Mouse (Mus musculus) C2C12 (cell line): ENCODE data around the gene Hipk3. TPM values are rescaled to one million over a fixed set of nuclear protein-coding genes. Genes with fewer than 3 reads are reported as not detected.

Experiments
- H3K27me3 ChIP-seq: one replicate; pipeline ENCODE4 v1.6.1; 2011; ENCODE audit not compliant: control insufficient read depth, insufficient read depth, insufficient read length
- H3K36me3 ChIP-seq: one replicate; pipeline ENCODE4 v1.6.1; 2011; ENCODE audit not compliant: control insufficient read depth, insufficient read depth
- H3K4me3 ChIP-seq: one replicate; pipeline ENCODE4 v1.5.1; 2011; ENCODE audit warnings: mild to moderate bottlenecking, control low read depth; ENCODE audit not compliant: poor library complexity, insufficient read depth, severe bottlenecking
- H3K79me2 ChIP-seq: one replicate; pipeline ENCODE4 v1.6.1; 2011; ENCODE audit not compliant: control insufficient read depth, insufficient read depth
- H3K79me3 ChIP-seq: one replicate; pipeline ENCODE4 v1.6.1; 2011; ENCODE audit warnings: low read depth, control low read depth
- H3ac ChIP-seq: one replicate; pipeline ENCODE3; 2011; ENCODE audit warnings: low read depth; ENCODE audit not compliant: control insufficient read depth, insufficient read length
- CEBPB ChIP-seq: IDR thresholded peaks from one replicate; pipeline ENCODE4 v1.6.1; 2011; ENCODE audit warnings: low read depth, mild to moderate bottlenecking, control low read depth, moderate library complexity
- CTCF ChIP-seq: IDR thresholded peaks from one replicate; pipeline ENCODE4 v1.5.1; 2011; ENCODE audit not compliant: control insufficient read depth, insufficient read depth, insufficient read length
- FOSL1 ChIP-seq: IDR thresholded peaks from one replicate; pipeline ENCODE4 v1.8.0; 2011; ENCODE audit warnings: mild to moderate bottlenecking, low read length; ENCODE audit not compliant: poor library complexity, insufficient read depth, severe bottlenecking
- MAX ChIP-seq: IDR thresholded peaks from one replicate; pipeline ENCODE4 v1.6.1; 2011; ENCODE audit warnings: mild to moderate bottlenecking, control low read depth
- MYOD1 ChIP-seq: IDR thresholded peaks from one replicate; pipeline ENCODE4 v1.6.1; 2011; ENCODE audit warnings: low read depth; ENCODE audit not compliant: control insufficient read depth, insufficient read length
- MYOG ChIP-seq: IDR thresholded peaks from one replicate; pipeline ENCODE4 v1.6.1; 2011; ENCODE audit not compliant: control insufficient read depth, insufficient read length; ENCODE audit errors: extremely low read depth
- USF1 ChIP-seq: IDR thresholded peaks from one replicate; pipeline ENCODE4 v1.6.1; 2011; ENCODE audit warnings: low read depth, mild to moderate bottlenecking, control low read depth, moderate library complexity
- polyA plus RNA-seq: library from polyadenylated mRNA; unstranded; fragments of >200 nt; fragmentation: generic; extraction: Trizol; gene quantifications from one replicate; pipeline ENCODE4 v1.2.1, GENCODE M21; 2012; ENCODE audit warnings: missing spikeins

Hipk3 gene
- polyA plus RNA-seq, 1 experiment: 8.8 TPM

DNA sequence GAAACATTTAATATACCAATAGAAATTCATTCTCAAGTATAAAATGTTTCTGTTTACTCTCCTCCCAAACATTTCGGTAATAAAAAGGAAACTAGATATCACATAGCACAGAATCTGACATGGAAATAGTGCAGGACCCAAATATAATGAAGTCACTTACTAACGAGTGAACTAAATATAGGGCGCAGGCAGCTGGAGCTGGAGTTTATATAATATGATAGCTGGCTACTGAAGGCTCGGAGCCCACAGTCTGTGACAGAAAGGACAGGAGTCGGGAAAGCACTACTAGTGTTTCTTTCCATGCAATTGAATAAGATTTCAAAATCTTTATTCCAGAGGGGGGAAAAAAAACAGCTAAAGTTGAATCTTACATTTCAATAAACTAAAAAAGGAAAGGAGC lies 25.8 kb downstream of the Hipk3 start:
- peaks cover 21% of the 10 kb centered on the region for H3K36me3 ChIP-seq
- H3K79me3 ChIP-seq: peaks cover 78% of the 10 kb centered on the region
- H3K79me2 ChIP-seq: peaks cover 100% of the 10 kb centered on the region
- no peak overlapping the region for H3K4me3 ChIP-seq
- no peaks in the 10 kb centered on the region for H3K27me3 ChIP-seq
- TF ChIP-seq CTCF (no peak), MAX (no peak), MYOG (no peak), CEBPB (no peak), USF1 (no peak), FOSL1 (no peak), MYOD1 (no peak)
- no peak overlapping the region for H3ac ChIP-seq

DNA sequence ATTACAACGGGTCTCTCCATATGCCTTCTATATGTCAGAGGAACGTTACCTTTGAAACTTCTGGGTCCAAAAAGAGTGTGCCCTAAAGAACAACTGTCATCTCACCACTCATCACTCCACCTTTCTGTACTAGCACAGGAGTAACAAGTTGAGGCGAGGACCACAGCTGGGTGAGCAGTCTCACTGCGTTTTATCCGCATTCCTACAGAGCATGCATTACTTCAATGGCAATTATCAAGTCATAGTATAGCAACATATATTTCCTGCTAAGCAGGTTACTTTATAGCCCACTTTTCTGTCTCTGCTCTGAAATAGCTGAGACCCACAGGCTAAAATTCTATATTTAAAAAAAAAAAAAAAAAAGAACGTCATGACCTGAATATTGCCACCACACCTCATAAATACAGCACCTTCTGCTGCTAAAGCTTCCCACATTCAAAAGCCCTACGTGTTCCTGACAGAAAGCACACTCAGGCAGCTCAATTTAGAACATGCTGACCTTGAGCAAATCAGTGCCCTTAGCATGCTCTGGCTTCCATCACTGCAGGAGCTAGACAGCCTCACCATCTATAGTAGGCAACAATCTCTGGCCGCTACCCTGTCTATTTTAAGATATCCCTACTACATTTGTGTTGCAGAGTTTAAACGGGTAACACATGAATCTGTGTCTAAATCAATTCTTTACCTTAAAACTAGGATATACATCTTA lies 27.2 kb downstream of the Hipk3 start:
- Histone ChIP-seq H3K79me3 (peaks cover 78% of the 10 kb centered on the region), H3K27me3 (no peaks in the 10 kb centered on the region), H3ac (no peak overlapping the region), H3K79me2 (peaks cover 100% of the 10 kb centered on the region), H3K36me3 (peaks cover 21% of the 10 kb centered on the region), H3K4me3 (no peak overlapping the region)
- TF ChIP-seq MYOD1: no peak
- no peak for TF ChIP-seq MAX
- TF ChIP-seq MYOG: no peak
- no peak for TF ChIP-seq FOSL1
- TF ChIP-seq CTCF: no peak
- TF ChIP-seq USF1: no peak
- no peak for TF ChIP-seq CEBPB

DNA sequence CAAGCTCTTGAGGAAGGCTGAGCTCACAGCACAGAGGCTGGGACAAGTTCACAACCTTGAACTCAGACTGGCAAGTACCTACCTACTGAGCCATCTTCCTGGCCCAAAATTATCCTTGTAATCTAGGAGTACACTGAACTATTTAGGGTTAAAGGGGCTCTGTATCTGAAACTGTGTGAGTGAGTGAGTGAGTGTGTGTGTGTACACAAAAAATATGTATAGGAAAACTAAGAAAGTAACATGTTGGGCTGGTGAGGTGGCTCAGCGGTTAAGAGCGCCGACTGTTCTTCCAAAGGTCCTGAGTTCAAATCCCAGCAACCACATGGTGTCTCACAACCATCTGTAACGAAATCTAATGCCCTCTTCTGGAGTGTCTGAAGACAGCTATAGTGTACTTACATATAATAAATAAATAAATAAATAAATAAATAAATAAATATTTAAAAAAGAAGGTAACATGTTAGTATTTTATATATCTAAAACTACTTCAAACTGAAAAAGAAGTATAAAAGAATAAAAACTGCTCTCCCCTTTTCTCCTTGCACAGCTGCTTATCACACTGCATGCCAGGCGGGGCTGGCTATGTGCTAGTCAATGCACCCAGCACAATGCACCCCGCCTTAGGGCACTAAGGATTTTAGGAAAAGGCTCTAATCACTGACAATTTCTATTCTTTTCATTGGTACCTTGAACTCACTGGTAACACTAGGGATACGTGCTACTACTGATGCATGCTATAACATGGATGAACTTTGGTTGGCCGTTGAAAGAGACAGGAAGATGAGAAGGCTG lies 28.4 kb downstream of the Hipk3 start:
- Histone ChIP-seq H3K4me3 (no peak overlapping the region), H3K79me2 (peaks cover 100% of the 10 kb centered on the region), H3K27me3 (no peaks in the 10 kb centered on the region), H3ac (no peak overlapping the region), H3K79me3 (peaks cover 80% of the 10 kb centered on the region), H3K36me3 (peaks cover 11% of the 10 kb centered on the region)
- TF ChIP-seq MYOG (no peak), FOSL1 (no peak), USF1 (no peak), MYOD1 (no peak), CEBPB (no peak), MAX (no peak), CTCF (no peak)

DNA sequence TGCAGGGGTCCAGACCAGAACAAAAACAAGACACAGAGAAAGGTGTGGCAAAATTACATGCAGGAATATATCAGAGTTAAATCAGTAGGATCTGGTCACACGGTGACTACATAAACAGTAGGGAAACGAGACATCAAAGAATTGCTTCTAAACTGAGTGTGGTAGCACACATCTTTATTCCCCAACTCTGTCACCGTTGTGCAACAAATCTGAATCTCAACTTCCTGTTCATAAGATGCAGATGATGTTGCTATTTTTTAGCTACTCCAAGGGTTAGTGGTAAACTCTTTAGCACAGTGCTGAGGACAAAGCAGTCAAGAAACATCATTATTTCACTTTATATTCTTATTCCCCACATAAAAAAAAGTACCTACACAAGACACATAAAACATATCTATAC lies 34.2 kb downstream of the Hipk3 start:
- Histone ChIP-seq H3K79me2 (peaks cover 100% of the 10 kb centered on the region), H3ac (no peak overlapping the region), H3K79me3 (peaks cover 85% of the 10 kb centered on the region), H3K27me3 (no peaks in the 10 kb centered on the region), H3K36me3 (no peaks in the 10 kb centered on the region), H3K4me3 (no peak overlapping the region)
- TF ChIP-seq USF1: no peak
- TF ChIP-seq MYOD1: no peak
- TF ChIP-seq CTCF: no peak
- no peak for TF ChIP-seq FOSL1
- TF ChIP-seq MYOG: no peak
- TF ChIP-seq CEBPB: no peak
- no peak for TF ChIP-seq MAX

DNA sequence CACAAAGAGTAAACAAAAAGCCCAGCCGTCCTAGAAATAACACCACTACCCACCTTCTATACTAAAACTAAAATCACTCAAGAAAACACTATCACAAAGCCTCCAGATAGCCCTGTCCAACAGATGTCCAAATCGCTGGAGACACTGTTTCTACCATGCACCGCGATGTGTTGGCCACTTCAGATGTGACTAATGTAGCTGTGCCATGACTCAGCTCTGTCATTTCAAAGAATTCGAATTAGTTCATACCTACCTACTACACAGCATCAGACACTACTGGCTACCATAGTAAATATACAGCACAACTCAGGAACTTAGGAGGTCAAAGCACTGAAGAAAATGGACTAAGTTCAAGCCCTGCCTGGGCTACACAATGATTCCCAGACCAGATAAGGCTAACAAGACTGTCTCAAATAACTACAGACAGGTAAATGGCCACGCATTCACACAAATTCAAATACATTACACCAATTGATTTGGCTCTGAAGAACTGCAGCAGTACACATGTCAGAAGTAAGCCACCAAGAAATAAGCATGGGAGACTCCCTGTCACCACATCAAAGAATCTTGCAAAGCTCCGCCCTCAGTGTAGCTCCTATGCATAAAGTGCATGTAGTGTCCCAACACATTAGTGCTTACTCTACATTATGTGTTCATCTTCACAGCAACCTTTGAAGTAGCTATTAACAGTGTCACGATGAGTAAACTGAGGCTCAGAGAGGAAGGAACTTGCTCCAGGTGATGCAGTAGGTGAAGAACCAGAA lies 35.5 kb downstream of the Hipk3 start:
- TF ChIP-seq FOSL1: peak; percentile 4
- no peak for TF ChIP-seq CTCF
- Histone ChIP-seq H3K79me3 (peaks cover 84% of the 10 kb centered on the region), H3K4me3 (no peak overlapping the region), H3K27me3 (no peaks in the 10 kb centered on the region), H3K36me3 (no peaks in the 10 kb centered on the region), H3K79me2 (peaks cover 100% of the 10 kb centered on the region), H3ac (no peak overlapping the region)

DNA sequence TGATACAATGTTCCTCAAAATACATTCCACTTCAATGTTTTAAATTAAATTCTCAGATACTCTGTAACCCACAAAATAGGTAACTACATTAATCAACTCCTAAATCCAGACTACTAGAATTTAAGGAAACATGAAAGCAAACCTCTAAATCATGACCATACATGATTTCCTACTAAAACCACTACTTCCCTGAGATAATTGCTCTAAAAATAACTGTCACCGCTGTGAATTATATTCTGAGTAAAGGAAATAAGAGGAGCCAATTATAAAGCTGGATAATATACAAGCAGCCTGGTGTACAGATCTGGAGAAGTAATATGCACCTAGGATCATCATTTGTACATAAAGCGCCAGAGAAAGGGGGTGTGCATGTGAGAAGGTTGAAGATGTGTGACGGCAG lies 37.1 kb downstream of the Hipk3 start:
- H3K4me3 ChIP-seq: no peak overlapping the region
- H3K36me3 ChIP-seq: no peaks in the 10 kb centered on the region
- H3K27me3 ChIP-seq: no peaks in the 10 kb centered on the region
- no peak overlapping the region for H3ac ChIP-seq
- H3K79me3 ChIP-seq: peaks cover 78% of the 10 kb centered on the region
- no peak for TF ChIP-seq MYOD1
- TF ChIP-seq MYOG: no peak
- no peak for TF ChIP-seq USF1
- TF ChIP-seq FOSL1: no peak
- no peak for TF ChIP-seq CEBPB
- no peak for TF ChIP-seq CTCF
- no peak for TF ChIP-seq MAX
- peaks cover 100% of the 10 kb centered on the region for H3K79me2 ChIP-seq
